Mouse (Mus musculus) midbrain, embryonic 10.5 days (tissue): ENCODE measurements around the gene Pycard. TPM values are rescaled to one million over a fixed set of nuclear protein-coding genes. Genes with fewer than 3 reads are reported as not detected.

ENCODE experiments used
- DNase-seq: peaks from one replicate; pipeline ENCODE4 v3.0.0-alpha.2; 2017; ENCODE audit warnings: low spot score
- H3K27ac ChIP-seq: fragments of 300-500 bp; sonication (generic); replicated peaks from 2 replicates; pipeline ENCODE4 v1.5.1; 2016; ENCODE audit warnings: mild to moderate bottlenecking
- H3K27me3 ChIP-seq: fragments of 300-500 bp; sonication (generic); 2 replicates; pipeline ENCODE4 v1.6.1; 2016; ENCODE audit warnings: low read depth, mild to moderate bottlenecking; ENCODE audit not compliant: poor library complexity, severe bottlenecking
- H3K36me3 ChIP-seq: fragments of 300-500 bp; sonication (generic); 2 replicates; pipeline ENCODE4 v1.6.1; 2016; ENCODE audit warnings: mild to moderate bottlenecking, moderate library complexity
- H3K4me1 ChIP-seq: fragments of 300-500 bp; sonication (generic); 2 replicates; pipeline ENCODE4 v1.6.1; 2016
- H3K4me3 ChIP-seq: fragments of 300-500 bp; sonication (generic); 2 replicates; pipeline ENCODE4 v1.5.1; 2016; ENCODE audit warnings: mild to moderate bottlenecking, moderate library complexity
- H3K9me3 ChIP-seq: fragments of 300-500 bp; sonication (generic); replicated peaks from 2 replicates; pipeline ENCODE4 v1.6.1; 2016; ENCODE audit warnings: mild to moderate bottlenecking
- WGBS: fragments of 180-500 bp; shearing (Covaris S2); methylation state at CpG from one replicate; pipeline ENCODE4 v1.1.7; 2016; 5-methylcytosine and 5-hydroxymethylcytosine counted together
- polyA plus RNA-seq: library from polyadenylated mRNA; unstranded; fragments of >200 nt; fragmentation: Nextera tagmentation; extraction: Ambion mirVana; gene quantifications from 2 replicates; pipeline ENCODE4 v1.2.1, GENCODE M21; 2016

The Pycard gene
- polyA plus RNA-seq, 1 experiment from 2014 or later = 7.5 TPM

GRCm38 (mm10) chr7:127992488-127993340, 953 bp downstream of the Pycard start:
- peaks cover 52% of the 10 kb centered on the region for H3K36me3 ChIP-seq
- 54% methylated on average over 5 of the region's 5 CpGs for WGBS
- 0 out of 2 replicates have a peak overlapping the region, but pooled peaks have one; percentile 30 for H3K4me3 ChIP-seq

DNA sequence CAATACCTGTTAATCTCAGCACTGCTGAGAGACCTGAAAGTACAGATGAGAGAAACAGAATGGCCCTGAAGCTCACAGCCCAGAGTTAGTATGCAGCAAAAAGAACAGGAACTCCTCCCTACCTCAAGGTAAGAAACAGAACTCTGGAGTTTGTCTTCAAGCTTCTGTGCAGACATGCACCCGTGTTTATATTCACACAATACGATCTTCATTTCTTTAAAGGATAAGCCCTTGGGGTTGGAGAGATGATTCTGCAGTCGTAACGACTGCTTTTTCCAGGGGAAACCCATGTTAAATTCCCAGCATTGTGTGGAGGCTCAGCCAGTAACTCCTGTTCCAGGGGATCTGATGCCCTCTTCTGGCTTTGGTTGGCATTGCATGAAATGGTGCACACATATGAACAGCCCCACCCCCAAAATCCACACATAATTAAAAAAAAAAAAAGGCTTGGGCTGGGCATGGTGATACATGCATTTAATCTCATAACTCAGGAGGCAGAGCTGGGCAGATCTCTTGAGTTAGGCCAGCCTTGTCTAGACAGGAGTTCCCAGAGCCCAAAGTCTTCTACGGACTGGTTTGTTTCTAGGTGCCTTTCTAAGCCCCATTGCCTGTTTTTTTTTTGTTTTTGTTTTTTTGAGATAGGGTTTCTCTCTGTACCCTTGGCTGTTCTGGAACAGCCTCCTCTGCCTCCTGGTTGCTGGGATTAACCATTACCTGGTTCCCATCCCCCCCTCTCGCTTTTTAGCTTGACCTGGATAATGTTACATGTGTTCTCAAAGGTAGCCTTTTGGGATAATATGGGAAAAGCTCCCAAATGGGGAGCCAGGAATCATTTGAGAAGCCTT, 1.8 kb downstream of the Pycard start:
- no peak overlapping the region for H3K4me3 ChIP-seq
- no peaks in the 10 kb centered on the region for H3K27me3 ChIP-seq
- no peak overlapping the region for H3K27ac ChIP-seq
- DNase-seq = peak; percentile 74
- peaks cover 12% of the 10 kb centered on the region for H3K4me1 ChIP-seq
- no peaks in the 10 kb centered on the region for H3K9me3 ChIP-seq
- WGBS = 52% methylated on average over 6 of the region's 6 CpGs
- peaks cover 60% of the 10 kb centered on the region for H3K36me3 ChIP-seq

More at GRCm38 (mm10) chr7:127992488-127993340, 953 bp downstream of the Pycard start:
- no peaks in the 10 kb centered on the region for H3K27me3 ChIP-seq
- H3K9me3 ChIP-seq = no peaks in the 10 kb centered on the region
- H3K4me1 ChIP-seq = peaks cover 12% of the 10 kb centered on the region
- no peak overlapping the region; the same call in 1 of the 2 replicates for H3K27ac ChIP-seq
- no peak for DNase-seq

DNA sequence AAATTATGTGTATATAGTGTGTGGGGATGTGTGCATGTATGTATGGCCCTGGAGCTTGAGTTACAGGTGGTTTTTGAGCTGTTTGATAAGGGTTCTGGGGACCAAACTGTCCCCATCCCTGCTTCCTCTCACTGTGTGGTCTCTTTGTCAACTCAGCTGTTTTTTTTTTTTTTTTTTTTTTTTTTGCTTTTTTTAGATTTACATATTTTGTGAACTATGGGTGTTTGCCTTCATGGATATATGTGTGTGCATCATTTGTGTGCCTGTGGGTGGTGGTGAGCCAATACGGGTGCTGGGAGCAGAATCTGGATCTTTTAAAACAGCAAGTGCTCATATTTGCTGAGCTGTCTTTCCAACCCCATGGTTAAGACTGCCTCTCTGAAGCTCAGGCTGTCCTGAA, 4.8 kb downstream of the Pycard start:
- WGBS = 83% methylated on average over 1 of the region's 1 CpGs
- Histone ChIP-seq H3K4me3 (no peak overlapping the region), H3K27me3 (no peaks in the 10 kb centered on the region), H3K9me3 (no peaks in the 10 kb centered on the region), H3K36me3 (peaks cover 90% of the 10 kb centered on the region), H3K27ac (no peak overlapping the region), H3K4me1 (peaks cover 12% of the 10 kb centered on the region)
- no peak for DNase-seq

- 95% methylated on average over 3 of the region's 3 CpGs for WGBS
- no peak overlapping the region for H3K4me3 ChIP-seq
- H3K4me1 ChIP-seq = no peaks in the 10 kb centered on the region
- H3K36me3 ChIP-seq = peaks cover 100% of the 10 kb centered on the region
- H3K27me3 ChIP-seq = no peaks in the 10 kb centered on the region
- DNase-seq = no peak
- H3K9me3 ChIP-seq = no peaks in the 10 kb centered on the region
- H3K27ac ChIP-seq = no peak overlapping the region
These were observed 13.1 kb downstream of the Pycard start for GRCm38 (mm10) chr7:127980606-127981005.

DNA sequence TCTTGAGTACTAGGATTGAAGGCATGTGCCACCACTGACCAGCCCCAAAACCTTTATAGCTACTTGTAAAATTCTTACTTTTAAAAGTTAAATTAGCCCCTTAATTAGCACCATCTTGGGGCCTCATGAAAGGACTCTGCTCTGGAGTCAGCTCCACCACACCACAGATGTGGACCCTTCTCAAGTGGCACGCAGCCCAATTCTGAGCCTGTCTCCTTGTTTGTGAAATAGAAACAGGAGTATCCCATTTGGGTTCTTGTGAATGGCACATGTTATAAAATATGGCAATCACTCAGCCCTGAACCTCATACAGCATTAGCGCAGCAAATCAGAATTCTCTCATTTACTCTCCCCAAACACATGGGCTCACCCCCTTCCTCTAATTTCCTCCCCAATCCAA, 14.8 kb downstream of the Pycard start:
- H3K4me3 ChIP-seq = no peak overlapping the region
- no peaks in the 10 kb centered on the region for H3K9me3 ChIP-seq
- no peaks in the 10 kb centered on the region for H3K27me3 ChIP-seq
- H3K4me1 ChIP-seq = no peaks in the 10 kb centered on the region
- no peak for DNase-seq
- no peak overlapping the region for H3K27ac ChIP-seq
- 94% methylated on average over 2 of the region's 2 CpGs for WGBS
- H3K36me3 ChIP-seq = peaks cover 100% of the 10 kb centered on the region

DNA sequence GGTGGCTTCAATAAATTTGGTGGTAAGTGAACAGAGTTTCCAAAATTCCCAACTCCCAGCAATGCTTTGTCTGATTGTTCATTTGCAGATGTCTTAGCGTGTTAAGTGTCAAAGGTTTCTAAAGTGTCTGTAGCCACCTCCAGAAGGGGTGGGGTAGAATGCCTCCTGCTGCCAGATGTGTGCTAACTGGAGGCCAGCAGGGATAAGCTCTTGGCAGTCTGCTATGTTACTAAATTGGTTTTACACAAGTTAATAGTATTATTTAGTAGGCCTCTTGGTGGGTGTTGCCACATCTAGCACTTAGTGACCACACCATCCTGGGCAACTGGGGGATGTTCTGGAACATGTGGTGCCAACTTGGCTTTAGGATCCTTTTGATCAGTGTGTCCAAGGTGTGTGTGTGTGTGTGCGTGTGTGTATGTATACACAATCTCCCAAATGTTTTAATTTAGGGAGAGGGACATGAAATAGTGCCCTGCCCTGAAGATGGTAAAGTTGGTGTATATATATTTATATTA, 19.2 kb downstream of the Pycard start:
- no peak for DNase-seq
- WGBS = 93% methylated on average over 2 of the region's 2 CpGs
- Histone ChIP-seq H3K36me3 (peaks cover 100% of the 10 kb centered on the region), H3K4me3 (no peak overlapping the region), H3K27ac (no peak overlapping the region), H3K9me3 (no peaks in the 10 kb centered on the region), H3K4me1 (peaks cover 9% of the 10 kb centered on the region), H3K27me3 (no peaks in the 10 kb centered on the region)

- H3K27me3 ChIP-seq = no peaks in the 10 kb centered on the region
- peak; percentile 80 for DNase-seq
- H3K4me1 ChIP-seq = peaks cover 23% of the 10 kb centered on the region
- peaks cover 43% of the 10 kb centered on the region for H3K36me3 ChIP-seq
- WGBS = under 1% methylated on average over 42 of the region's 42 CpGs
- H3K9me3 ChIP-seq = no peaks in the 10 kb centered on the region
- peak overlapping the region; percentile 100 for H3K27ac ChIP-seq
- peak overlapping the region; percentile 96 for H3K4me3 ChIP-seq
These were observed 25.5 kb downstream of the Pycard start for GRCm38 (mm10) chr7:127967922-127968828.

DNA sequence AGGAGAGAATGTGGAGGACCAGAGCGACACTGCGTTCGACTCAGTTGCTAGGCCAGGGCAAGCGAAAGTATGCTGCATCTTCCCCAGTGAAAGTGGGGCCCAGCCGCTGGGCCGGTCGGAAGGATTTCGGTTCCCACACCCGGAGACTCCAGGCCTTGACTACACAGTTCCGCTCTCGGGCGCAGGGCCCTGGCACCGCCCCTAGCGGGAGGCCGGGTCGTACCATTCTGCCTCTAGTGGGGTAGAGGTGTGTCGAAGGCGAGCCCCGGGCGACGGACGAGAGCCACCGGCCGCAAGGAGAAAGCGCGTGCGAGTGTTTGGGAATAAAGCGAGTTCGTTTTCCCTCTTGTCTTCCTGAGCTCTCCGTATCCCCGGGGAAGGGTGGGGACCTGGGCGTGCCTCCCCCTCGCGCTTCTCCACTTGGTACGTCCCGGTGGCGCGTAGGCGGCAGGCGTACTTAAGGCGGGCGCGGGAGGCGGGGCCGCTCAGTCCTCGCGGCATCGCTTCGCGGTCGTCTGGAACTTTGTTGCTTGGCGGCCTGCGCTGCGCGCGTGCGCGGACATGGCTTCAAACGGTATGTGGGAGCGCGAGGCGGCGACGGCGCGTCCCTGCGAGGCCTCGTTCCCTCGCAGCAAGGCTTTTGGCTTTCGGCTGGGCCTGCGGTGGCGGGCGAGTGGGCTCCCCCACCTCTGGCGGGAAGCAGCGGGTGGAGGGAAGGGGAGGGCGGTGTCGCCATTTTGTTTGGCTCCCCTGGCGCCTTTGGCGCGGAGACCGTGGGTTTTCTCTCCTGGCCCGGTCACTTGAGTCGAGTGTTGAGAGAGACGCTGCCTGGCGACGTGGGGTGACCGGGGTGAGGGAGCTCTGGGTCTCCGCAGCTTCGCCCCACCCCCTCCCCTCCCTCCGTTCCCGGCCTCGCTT, 26.4 kb downstream of the Pycard start, which contains the start of gene Fus:
Fus (plus strand) TSS at position 454 of the 918 bp plus-strand sequence.
- Histone ChIP-seq H3K27me3 (no peaks in the 10 kb centered on the region), H3K27ac (peak within 1 kb of the TSS; percentile 100), H3K36me3 (peaks cover 34% of the 10 kb centered on the region), H3K4me1 (peaks cover 20% of the 10 kb centered on the region), H3K9me3 (no peaks in the 10 kb centered on the region), H3K4me3 (peak within 1 kb of the TSS; percentile 96)
- under 1% methylated on average over 92 of the region's 92 CpGs for WGBS
- DNase-seq = peak; percentile 94

- H3K9me3 ChIP-seq = no peaks in the 10 kb centered on the region
- H3K27ac ChIP-seq = peak overlapping the region; percentile 100
- peak overlapping the region; percentile 96 for H3K4me3 ChIP-seq
- no peak for DNase-seq
- H3K36me3 ChIP-seq = peaks cover 26% of the 10 kb centered on the region
- WGBS = 20% methylated on average over 10 of the region's 10 CpGs
- H3K27me3 ChIP-seq = no peaks in the 10 kb centered on the region
- peaks cover 20% of the 10 kb centered on the region for H3K4me1 ChIP-seq
These were observed 27.2 kb downstream of the Pycard start for GRCm38 (mm10) chr7:127966371-127966918.

- Histone ChIP-seq H3K27me3 (no peaks in the 10 kb centered on the region), H3K36me3 (no peaks in the 10 kb centered on the region), H3K4me1 (no peaks in the 10 kb centered on the region), H3K4me3 (no peak overlapping the region), H3K27ac (no peak overlapping the region), H3K9me3 (no peaks in the 10 kb centered on the region)
- DNase-seq = no peak
- WGBS = 77% methylated on average over 5 of the region's 5 CpGs
These were observed 34.3 kb downstream of the Pycard start for GRCm38 (mm10) chr7:127959364-127959763.
